Mouse (Mus musculus) kidney, adult 2 months (tissue): ENCODE results near the gene Tdg. TPM values are rescaled to one million over a fixed set of nuclear protein-coding genes. Genes with fewer than 3 reads are reported as not detected.

Source experiments
- DNase-seq: peaks from one replicate; pipeline ENCODE4 v3.0.0; 2021
- H3K27ac ChIP-seq: fragments of 200-500 bp; 2 replicates; pipeline ENCODE4 v1.5.1; 2012; ENCODE audit warnings: low read depth, low read length, control low read depth, inconsistent platforms; ENCODE audit not compliant: insufficient read depth
- H3K27me3 ChIP-seq: fragments of 200-500 bp; replicated peaks from 2 replicates; pipeline ENCODE4 v1.6.1; 2012; ENCODE audit warnings: mild to moderate bottlenecking, moderate library complexity, low read length, inconsistent platforms; ENCODE audit not compliant: control insufficient read depth, insufficient read depth
- H3K36me3 ChIP-seq: fragments of 200-500 bp; 2 replicates; pipeline ENCODE4 v1.6.1; 2012; ENCODE audit warnings: mild to moderate bottlenecking, moderate library complexity, low read length, inconsistent platforms; ENCODE audit not compliant: control insufficient read depth, insufficient read depth
- H3K4me1 ChIP-seq: fragments of 200-500 bp; 2 replicates; pipeline ENCODE4 v1.6.1; 2011; ENCODE audit warnings: low read length; ENCODE audit not compliant: control insufficient read depth, insufficient read depth
- H3K4me3 ChIP-seq: fragments of 200-500 bp; 2 replicates; pipeline ENCODE4 v1.5.1; 2011; ENCODE audit warnings: mild to moderate bottlenecking, low read depth, low read length, control low read depth; ENCODE audit not compliant: insufficient read depth
- CTCF ChIP-seq: fragments of 200-500 bp; conservative IDR thresholded peaks from 2 replicates; pipeline ENCODE4 v1.5.1; 2011; ENCODE audit warnings: low read depth, mild to moderate bottlenecking, control low read depth, low read length, moderate library complexity, mixed read lengths; ENCODE audit not compliant: insufficient read depth, insufficient read length
- POLR2A ChIP-seq: fragments of 200-500 bp; IDR thresholded peaks from one replicate; pipeline ENCODE4 v1.6.1; 2011; ENCODE audit warnings: low read depth, low read length, control low read depth
- WGBS: fragments of 180-500 bp; shearing (Covaris S2); methylation state at CpG from one replicate; pipeline ENCODE4 v1.1.7; 2018; 5-methylcytosine and 5-hydroxymethylcytosine counted together
- polyA plus RNA-seq: library from polyadenylated mRNA; depleted of rRNA; stranded (reverse); fragments of >200 nt; gene quantifications from 2 replicates; pipeline ENCODE4 v1.2.3, GENCODE M21; 2012; rRNA removed

Gene Tdg
- polyA plus RNA-seq, 1 experiment, result 17.6 TPM

- Histone ChIP-seq H3K27ac (peak overlapping the region; percentile 24; the same call in 1 of the 2 replicates), H3K27me3 (no peaks in the 10 kb centered on the region), H3K36me3 (no peaks in the 10 kb centered on the region), H3K4me1 (0 out of 2 replicates have a peak, but pooled peaks cover 5% of the 10 kb centered on the region), H3K4me3 (peak overlapping the region; percentile 86)
- peak; percentile 29 for DNase-seq
- TF ChIP-seq CTCF (no peak), POLR2A (no peak)
- under 1% methylated on average over 59 of the region's 59 CpGs for WGBS
Observed at GRCm38 (mm10) chr10:82699296-82699941, 69.8 kb downstream of the Tdg start.

Other genes starting within 250 kb of the Tdg start
- not detected in 2 replicates for gene Gm1553, start 137.2 kb upstream of the Tdg start, polyA plus RNA-seq
- gene 1190007I07Rik, start 6.6 kb upstream of the Tdg start, polyA plus RNA-seq, result 47.2 and 53.2 TPM in 2 replicates
- gene Glt8d2, start 60.8 kb downstream of the Tdg start, polyA plus RNA-seq, result 0.94 and 2.4 TPM in 2 replicates
- 7.6 and 8.1 TPM in 2 replicates for gene Hcfc2, start 66.3 kb downstream of the Tdg start, polyA plus RNA-seq
- gene Nfyb, start 134.3 kb downstream of the Tdg start, polyA plus RNA-seq, result 9.1 and 10.1 TPM in 2 replicates
- gene Txnrd1, start 204.1 kb downstream of the Tdg start, polyA plus RNA-seq, result 58.0 and 62.1 TPM in 2 replicates
- gene Eid3, start 236.8 kb downstream of the Tdg start, polyA plus RNA-seq, result 0.09 and 0.24 TPM in 2 replicates